Mouse (Mus musculus): ENCODE measurements around the gene Gm29094. TPM values are rescaled to one million over a fixed set of nuclear protein-coding genes. Genes with fewer than 3 reads are reported as not detected.

Gene Gm29094
- polyA plus RNA-seq, 1 experiment from 2014 or later, result 0.61 TPM

DNA sequence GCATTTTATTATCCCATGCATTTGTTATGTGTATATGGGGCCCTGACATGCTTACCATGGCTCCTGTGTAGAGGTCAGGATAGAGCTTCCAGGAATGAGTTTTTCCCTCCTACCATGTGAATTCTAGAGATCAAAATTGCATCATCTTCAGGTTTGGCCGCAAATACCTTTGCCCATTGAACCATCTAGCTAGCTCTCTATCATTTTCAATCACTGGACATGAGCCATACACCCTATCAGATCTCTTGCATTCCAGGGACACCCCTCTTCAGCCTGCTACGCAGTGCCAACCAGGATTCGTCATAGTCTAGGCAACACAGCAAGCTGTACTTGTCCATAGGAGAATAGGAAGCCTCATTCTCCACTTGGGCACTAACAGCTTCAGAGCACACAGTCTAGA lies 64.8 kb downstream of the Gm29094 start:
- no peak overlapping the region for H3K27ac ChIP-seq (replicated peaks)

DNA sequence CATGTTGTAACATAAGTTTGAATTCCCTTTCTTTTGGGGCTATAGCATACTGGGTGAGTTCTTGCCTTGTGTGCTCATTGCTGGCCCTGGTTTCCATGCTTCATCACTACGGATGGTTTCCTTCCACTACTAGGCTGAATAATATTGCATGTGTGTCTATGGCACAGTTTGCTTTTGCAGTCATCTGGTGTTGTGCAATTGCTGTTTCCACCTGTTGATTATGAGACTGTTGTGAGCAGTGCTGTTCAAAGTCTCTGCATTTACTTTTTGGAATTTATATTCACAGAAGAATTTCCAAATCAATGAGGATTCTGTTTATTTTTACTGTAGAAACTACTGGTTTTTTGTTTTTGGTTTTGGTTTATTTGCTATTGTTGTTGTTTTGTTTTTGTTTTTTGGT lies 65.4 kb downstream of the Gm29094 start:
- Histone ChIP-seq H3K27ac (replicated peaks) (no peak overlapping the region), H3K4me3 (replicated peaks) (no peak overlapping the region), H3K4me1 (no peaks in the 10 kb centered on the region), H3K27me3 (replicated peaks) (no peaks in the 10 kb centered on the region), H3K4me2 (no peak overlapping the region), H3K9me3 (replicated peaks) (no peaks in the 10 kb centered on the region), H3K9ac (replicated peaks) (no peak overlapping the region), H3K36me3 (no peaks in the 10 kb centered on the region)
- 91% methylated on average over 1 of the region's 1 CpGs for WGBS
- no peak for ATAC-seq (ENCODE audit: low FRiP score)

More for the DNA sequence above, 64.8 kb downstream of the Gm29094 start:
- no peaks in the 10 kb centered on the region for H3K27me3 ChIP-seq (replicated peaks)
- H3K4me2 ChIP-seq, result no peak overlapping the region
- ATAC-seq (ENCODE audit: low FRiP score), result no peak
- no peak overlapping the region for H3K4me3 ChIP-seq (replicated peaks)
- H3K9me3 ChIP-seq (replicated peaks), result no peaks in the 10 kb centered on the region
- no peak overlapping the region for H3K9ac ChIP-seq (replicated peaks)
- 95% methylated on average over 3 of the region's 3 CpGs for WGBS
- H3K4me1 ChIP-seq, result no peaks in the 10 kb centered on the region
- no peaks in the 10 kb centered on the region for H3K36me3 ChIP-seq

Other genes with a start within 250 kb of the Gm29094 start
- 0.32 and 0.87 TPM in 2 replicates for gene Bcl2a1a, start 242.5 kb upstream of the Gm29094 start, polyA plus RNA-seq (2015; fragmentation: Nextera tagmentation; extraction: Ambion mirVana)
- gene Trim43b, start 106.5 kb upstream of the Gm29094 start, polyA plus RNA-seq (2015; fragmentation: Nextera tagmentation; extraction: Ambion mirVana), result not detected in 2 replicates
- 1.9 and 3.3 TPM in 2 replicates for gene Bcl2a1b, start 170 bp upstream of the Gm29094 start, polyA plus RNA-seq (2015; fragmentation: Nextera tagmentation; extraction: Ambion mirVana)
- 17.2 and 21.6 TPM in 2 replicates for gene Mthfs, start 11.3 kb downstream of the Gm29094 start, polyA plus RNA-seq (2015; fragmentation: Nextera tagmentation; extraction: Ambion mirVana)